Mouse (Mus musculus) limb, embryonic 10.5 days (tissue): ENCODE measurements at regions not wholly inside any gene's neighbourhood (a gene's known extent, or its start where the extent isn't known, plus 50 kb on each side); places are given as distances from the start of the nearest gene placed in this dataset.

ENCODE experiments used
- DNase-seq: peaks from one replicate; pipeline ENCODE4 v3.0.0-alpha.2; 2017; ENCODE audit warnings: low spot score
- H3K27ac ChIP-seq: fragments of 300-500 bp; sonication (generic); 2 replicates; pipeline ENCODE4 v1.5.1; 2016; ENCODE audit warnings: mild to moderate bottlenecking
- H3K27me3 ChIP-seq: fragments of 300-500 bp; sonication (generic); 2 replicates; pipeline ENCODE4 v1.6.1; 2016; ENCODE audit warnings: low read depth, mild to moderate bottlenecking; ENCODE audit not compliant: poor library complexity, severe bottlenecking
- H3K36me3 ChIP-seq: fragments of 300-500 bp; sonication (generic); 2 replicates; pipeline ENCODE4 v1.6.1; 2016; ENCODE audit warnings: mild to moderate bottlenecking, moderate library complexity
- H3K4me1 ChIP-seq: fragments of 300-500 bp; sonication (generic); 2 replicates; pipeline ENCODE4 v1.6.1; 2016
- H3K4me3 ChIP-seq: fragments of 300-500 bp; sonication (generic); 2 replicates; pipeline ENCODE4 v1.5.1; 2016; ENCODE audit warnings: mild to moderate bottlenecking, moderate library complexity
- H3K9me3 ChIP-seq: fragments of 300-500 bp; sonication (generic); replicated peaks from 2 replicates; pipeline ENCODE4 v1.6.1; 2016; ENCODE audit warnings: mild to moderate bottlenecking
- WGBS: fragments of 180-500 bp; shearing (Covaris S2); methylation state at CpG from one replicate; pipeline ENCODE4 v1.1.7; 2016; 5-methylcytosine and 5-hydroxymethylcytosine counted together

GRCm38 (mm10) chr1:73227246-73227645 is 211.5 kb upstream of the Tnp1 start:
- Histone ChIP-seq H3K4me3 (no peak overlapping the region), H3K27ac (no peak overlapping the region), H3K36me3 (no peaks in the 10 kb centered on the region), H3K4me1 (no peaks in the 10 kb centered on the region), H3K9me3 (0 out of 2 replicates have a peak, but pooled peaks cover 4% of the 10 kb centered on the region), H3K27me3 (no peaks in the 10 kb centered on the region)
- no peak for DNase-seq
- WGBS: 97% methylated on average over 8 of the region's 8 CpGs

- DNase-seq: no peak
- Histone ChIP-seq H3K9me3 (no peaks in the 10 kb centered on the region), H3K36me3 (no peaks in the 10 kb centered on the region), H3K27me3 (no peaks in the 10 kb centered on the region), H3K4me1 (peaks cover 7% of the 10 kb centered on the region; the same call in 1 of the 2 replicates), H3K27ac (no peak overlapping the region), H3K4me3 (no peak overlapping the region)
- WGBS: 7% methylated on average over 2 of the region's 2 CpGs
Observed at GRCm38 (mm10) chr1:73221863-73222262, 206.2 kb upstream of the Tnp1 start.

DNA sequence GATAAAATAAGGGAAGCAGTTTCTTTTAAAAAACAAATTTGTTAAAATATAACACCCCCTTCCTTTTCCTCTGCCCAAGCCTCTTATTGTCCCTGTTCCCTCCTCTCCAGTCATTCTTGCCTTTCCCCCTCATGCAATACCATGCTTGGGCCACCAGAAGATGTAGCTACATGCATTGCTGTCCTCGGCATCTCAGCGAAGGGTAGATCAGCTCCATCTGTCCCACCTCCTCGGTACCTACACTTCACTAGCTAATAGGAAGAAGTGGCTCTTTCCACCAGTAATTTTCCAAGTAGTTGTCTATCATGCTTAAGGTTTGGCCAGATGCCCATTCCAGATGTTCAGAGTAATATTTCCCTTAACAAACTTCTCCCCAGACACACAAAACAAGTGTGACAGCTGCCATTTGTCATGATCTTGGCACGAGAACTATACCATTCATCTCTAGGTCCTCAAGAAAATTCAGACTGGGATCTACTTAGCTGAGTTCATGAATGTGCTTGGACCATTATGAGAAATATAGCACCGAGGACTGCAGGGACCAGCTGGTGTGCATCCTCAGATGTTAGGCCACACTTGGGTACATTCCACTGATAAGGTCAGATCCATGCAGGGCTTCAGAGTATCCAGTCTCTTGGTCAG is 198.7 kb upstream of the Tnp1 start:
- Histone ChIP-seq H3K36me3 (no peaks in the 10 kb centered on the region), H3K4me3 (no peak overlapping the region), H3K9me3 (no peaks in the 10 kb centered on the region), H3K4me1 (peaks cover 6% of the 10 kb centered on the region; the same call in 1 of the 2 replicates), H3K27me3 (no peaks in the 10 kb centered on the region), H3K27ac (no peak overlapping the region)
- 86% methylated on average over 5 of the region's 5 CpGs for WGBS
- DNase-seq: no peak

GRCm38 (mm10) chr1:73207421-73207820 is 191.7 kb upstream of the Tnp1 start:
- Histone ChIP-seq H3K9me3 (no peaks in the 10 kb centered on the region), H3K36me3 (no peaks in the 10 kb centered on the region), H3K4me3 (no peak overlapping the region), H3K4me1 (no peaks in the 10 kb centered on the region), H3K27ac (no peak overlapping the region), H3K27me3 (no peaks in the 10 kb centered on the region)
- 61% methylated on average over 8 of the region's 8 CpGs for WGBS
- no peak for DNase-seq

DNA sequence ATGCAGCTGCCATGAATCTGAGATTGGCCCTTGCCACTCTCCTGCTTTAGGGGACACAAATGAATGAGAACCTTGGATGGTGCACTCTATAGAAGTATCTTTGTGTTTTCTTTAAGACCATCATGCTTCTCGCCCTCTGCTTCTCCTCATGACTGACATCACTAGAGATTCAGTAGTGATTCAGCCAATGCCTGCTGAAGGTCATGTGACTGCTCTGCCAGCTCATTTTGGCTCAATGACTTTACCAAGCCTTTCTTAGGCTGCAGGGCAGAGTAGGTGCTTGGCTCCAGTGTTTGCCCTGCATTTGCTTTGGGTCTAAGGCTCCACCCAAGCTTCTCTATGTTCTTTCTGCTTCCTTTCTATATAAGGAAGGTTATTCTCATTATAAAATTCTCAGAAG is 190.1 kb upstream of the Tnp1 start:
- Histone ChIP-seq H3K4me1 (no peaks in the 10 kb centered on the region), H3K9me3 (no peaks in the 10 kb centered on the region), H3K27me3 (no peaks in the 10 kb centered on the region), H3K27ac (no peak overlapping the region), H3K4me3 (no peak overlapping the region), H3K36me3 (no peaks in the 10 kb centered on the region)
- no peak for DNase-seq
- WGBS: 91% methylated on average over 1 of the region's 1 CpGs

DNA sequence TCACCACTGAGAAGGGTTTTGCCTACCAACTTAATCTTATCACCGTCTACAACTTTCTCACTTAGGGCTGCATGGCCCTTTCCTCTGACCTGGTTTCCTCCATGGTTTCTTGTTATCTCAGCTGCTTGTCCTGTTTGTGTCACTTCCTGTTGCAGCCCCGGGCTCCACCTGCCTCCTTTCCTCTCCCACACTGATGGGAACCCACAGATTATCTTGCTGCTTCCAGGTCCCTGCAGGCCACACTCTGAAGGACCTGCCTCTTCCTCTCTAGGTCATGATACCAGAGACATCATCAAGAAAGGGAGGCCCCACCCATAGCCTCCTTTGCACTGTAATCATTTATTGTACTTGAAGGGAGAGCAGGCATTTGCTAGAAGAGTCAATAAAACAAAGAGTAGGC is 184.4 kb upstream of the Tnp1 start:
- Histone ChIP-seq H3K36me3 (no peaks in the 10 kb centered on the region), H3K4me1 (peaks cover 13% of the 10 kb centered on the region; the same call in 1 of the 2 replicates), H3K27ac (no peak overlapping the region), H3K27me3 (no peaks in the 10 kb centered on the region), H3K9me3 (no peaks in the 10 kb centered on the region), H3K4me3 (no peak overlapping the region)
- WGBS: 79% methylated on average over 2 of the region's 2 CpGs
- DNase-seq: no peak

GRCm38 (mm10) chr1:73190832-73191231 is 175.1 kb upstream of the Tnp1 start:
- H3K36me3 ChIP-seq: no peaks in the 10 kb centered on the region
- no peak for DNase-seq
- WGBS: 42% methylated on average over 5 of the region's 5 CpGs
- no peaks in the 10 kb centered on the region for H3K27me3 ChIP-seq
- no peaks in the 10 kb centered on the region for H3K9me3 ChIP-seq
- peak overlapping the region; percentile 37; the same call in 1 of the 2 replicates for H3K27ac ChIP-seq
- H3K4me3 ChIP-seq: no peak overlapping the region
- H3K4me1 ChIP-seq: peaks cover 11% of the 10 kb centered on the region

GRCm38 (mm10) chr1:73188796-73189195 is 173.1 kb upstream of the Tnp1 start:
- H3K27me3 ChIP-seq: no peaks in the 10 kb centered on the region
- peaks cover 11% of the 10 kb centered on the region for H3K4me1 ChIP-seq
- H3K9me3 ChIP-seq: no peaks in the 10 kb centered on the region
- no peak overlapping the region for H3K4me3 ChIP-seq
- no peak overlapping the region for H3K27ac ChIP-seq
- DNase-seq: no peak
- no peaks in the 10 kb centered on the region for H3K36me3 ChIP-seq
- 90% methylated on average over 2 of the region's 2 CpGs for WGBS

- no peak overlapping the region for H3K4me3 ChIP-seq
- WGBS: 88% methylated on average over 6 of the region's 6 CpGs
- no peaks in the 10 kb centered on the region for H3K27me3 ChIP-seq
- H3K27ac ChIP-seq: no peak overlapping the region
- no peak for DNase-seq
- H3K4me1 ChIP-seq: no peaks in the 10 kb centered on the region
- H3K9me3 ChIP-seq: no peaks in the 10 kb centered on the region
- H3K36me3 ChIP-seq: no peaks in the 10 kb centered on the region
Observed at GRCm38 (mm10) chr1:73184477-73184876, 168.8 kb upstream of the Tnp1 start.

DNA sequence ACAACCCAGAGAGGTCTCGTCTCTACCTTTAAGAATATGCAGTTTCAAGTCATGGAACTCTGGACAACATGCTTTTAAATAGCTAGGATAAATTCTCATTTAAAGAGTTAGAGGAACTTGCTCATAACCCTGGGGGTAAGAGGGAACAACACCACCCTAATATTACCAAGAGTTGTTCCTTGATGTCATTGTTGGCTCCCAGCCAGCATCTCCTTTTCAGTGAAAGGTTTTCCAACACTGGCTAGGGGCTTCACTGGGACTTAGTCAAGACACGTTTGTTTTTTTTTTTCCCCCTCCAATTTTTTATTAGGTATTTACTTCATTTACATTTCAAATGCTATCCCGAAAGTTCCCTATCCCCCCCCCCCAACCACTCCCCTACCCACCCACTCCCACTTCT is 163.1 kb upstream of the Tnp1 start:
- no peak overlapping the region for H3K27ac ChIP-seq
- DNase-seq: no peak
- WGBS: 90% methylated on average over 3 of the region's 3 CpGs
- no peaks in the 10 kb centered on the region for H3K27me3 ChIP-seq
- H3K36me3 ChIP-seq: no peaks in the 10 kb centered on the region
- H3K9me3 ChIP-seq: no peaks in the 10 kb centered on the region
- no peaks in the 10 kb centered on the region for H3K4me1 ChIP-seq
- no peak overlapping the region for H3K4me3 ChIP-seq

DNA sequence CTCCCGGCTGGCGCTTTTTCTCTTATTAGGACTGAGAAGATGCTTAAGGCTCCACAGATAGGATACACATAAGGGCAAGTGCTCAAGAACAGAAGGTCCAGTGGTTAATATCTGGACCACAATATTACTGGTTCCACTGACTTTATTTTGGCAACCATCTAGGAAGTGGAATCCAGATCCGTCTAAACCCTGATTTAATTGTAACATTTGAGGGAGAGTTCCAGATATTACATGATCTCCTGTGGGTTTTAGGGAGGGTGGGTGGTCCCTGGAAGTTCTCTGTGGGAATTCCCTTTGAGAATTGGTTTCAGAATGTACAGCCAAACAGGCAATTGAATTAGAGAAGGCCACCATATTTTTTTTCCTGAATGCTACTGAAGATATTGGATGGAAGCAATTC is 161.4 kb upstream of the Tnp1 start:
- Histone ChIP-seq H3K27ac (no peak overlapping the region), H3K9me3 (no peaks in the 10 kb centered on the region), H3K4me1 (no peaks in the 10 kb centered on the region), H3K27me3 (no peaks in the 10 kb centered on the region), H3K4me3 (no peak overlapping the region), H3K36me3 (no peaks in the 10 kb centered on the region)
- WGBS: 93% methylated on average over 3 of the region's 3 CpGs
- DNase-seq: no peak

DNA sequence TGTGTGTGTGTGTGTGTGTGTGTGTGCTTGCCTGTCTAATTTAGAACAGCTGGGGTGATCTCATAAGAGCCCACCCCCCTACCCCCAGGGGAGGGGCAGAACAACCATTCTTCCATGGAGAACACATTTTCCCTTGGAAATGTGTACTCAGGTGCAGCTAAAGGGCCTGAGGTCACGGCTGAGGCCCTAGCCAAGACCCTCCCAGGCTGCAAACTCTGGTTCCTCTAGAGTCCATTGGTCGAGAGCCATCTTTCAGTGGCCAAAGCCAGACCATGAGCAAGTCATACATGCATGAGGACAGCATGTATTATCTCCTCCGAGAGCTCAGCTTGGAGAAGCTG is 154.9 kb upstream of the Tnp1 start:
- H3K27ac ChIP-seq: peak overlapping the region; percentile 43; the same call in 1 of the 2 replicates
- no peak for DNase-seq

GRCm38 (mm10) chr1:73169929-73170667 is 154.4 kb upstream of the Tnp1 start:
- 57% methylated on average over 6 of the region's 6 CpGs for WGBS
- Histone ChIP-seq H3K27ac (peak overlapping the region; percentile 53; the same call in 1 of the 2 replicates), H3K27me3 (no peaks in the 10 kb centered on the region), H3K4me3 (no peak overlapping the region), H3K4me1 (peaks cover 19% of the 10 kb centered on the region), H3K9me3 (0 out of 2 replicates have a peak, but pooled peaks cover 2% of the 10 kb centered on the region), H3K36me3 (no peaks in the 10 kb centered on the region)
- no peak for DNase-seq

More for the DNA sequence above, 154.9 kb upstream of the Tnp1 start:
- H3K36me3 ChIP-seq: no peaks in the 10 kb centered on the region
- 0 out of 2 replicates have a peak, but pooled peaks cover 2% of the 10 kb centered on the region for H3K9me3 ChIP-seq
- no peaks in the 10 kb centered on the region for H3K27me3 ChIP-seq
- no peak overlapping the region for H3K4me3 ChIP-seq
- peaks cover 19% of the 10 kb centered on the region for H3K4me1 ChIP-seq
- WGBS: 83% methylated on average over 3 of the region's 3 CpGs
